8 mouse cellular contexts compared by ENCODE assay signal in the genomic region with DNA sequence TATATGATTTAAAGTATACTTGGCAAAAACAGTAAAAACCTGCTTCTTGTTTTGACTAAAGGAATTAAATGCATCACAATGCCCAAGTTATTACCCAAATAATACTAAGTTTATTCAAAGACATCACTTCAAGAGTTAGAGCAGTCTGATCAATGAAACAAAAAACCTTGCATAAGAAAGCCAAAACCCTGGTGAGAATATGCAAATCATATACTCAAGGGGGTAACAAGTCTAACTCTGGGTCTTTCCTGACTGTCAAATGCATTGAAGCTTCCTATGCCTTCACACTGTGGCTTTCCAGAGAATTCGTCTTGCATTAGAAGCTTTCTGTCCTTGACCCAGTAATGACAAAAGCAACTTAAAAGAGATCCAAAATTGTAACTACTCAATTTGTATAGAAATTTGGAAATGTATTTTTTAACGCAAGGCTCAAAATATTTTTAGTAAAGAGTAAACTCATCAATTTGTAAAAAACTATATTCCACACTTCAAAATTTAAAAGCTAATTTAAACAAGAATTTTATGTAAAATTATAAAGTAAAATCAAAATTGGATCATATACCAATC. TPM values are rescaled to one million over a fixed set of nuclear protein-coding genes. Genes with fewer than 3 reads are reported as not detected.
DNase-seq lines count a peak whose midpoint lies in the region; ATAC-seq and TF ChIP-seq lines count a peak whose summit lies in the region.

No protein-coding gene starts in this region.

- H3K4me1 ChIP-seq in heart, embryonic 15.5 days (replicated peaks): peaks cover 28% of the 10 kb centered on the region
- H3K4me1 ChIP-seq in MEL (ENCODE audit: control insufficient read depth in 1 of 2, insufficient read depth in 2 of 2, low read length in 2 of 2): peaks cover 13 to 14% of the 10 kb centered on the region in 2 experiments
- no peaks in the 10 kb centered on the region for H3K4me1 ChIP-seq in hindbrain, embryonic 11.5 days (replicated peaks; ENCODE audit: control insufficient read depth, insufficient read depth, low read length)
- peaks cover 33% of the 10 kb centered on the region for H3K4me1 ChIP-seq in midbrain, embryonic 13.5 days (replicated peaks)

- peak overlapping the region; percentile 60 for H3K9ac ChIP-seq in heart, embryonic 15.5 days
- H3K9ac ChIP-seq in MEL (ENCODE audit: control insufficient read depth, low read depth, low read length, poor library complexity, severe bottlenecking): peak overlapping the region; percentile 100
- H3K9ac ChIP-seq in hindbrain, embryonic 11.5 days (ENCODE audit: low read depth, low read length): no peak overlapping the region
- peak overlapping the region; percentile 67 for H3K9ac ChIP-seq in midbrain, embryonic 13.5 days (replicated peaks)

- no peak for TF ChIP-seq RAD21 in MEL (IDR thresholded peaks at IDR 0.05; ENCODE audit: low read depth, low read length)

- ATAC-seq in heart, embryonic 15.5 days (replicated peaks; ENCODE audit: insufficient number of reproducible peaks, insufficient read depth, low FRiP score, low read depth): no peak
- ATAC-seq in hindbrain, embryonic 11.5 days (ENCODE audit: low FRiP score): no peak
- ATAC-seq in midbrain, embryonic 13.5 days: no peak

- TF ChIP-seq EP300 in MEL (IDR thresholded peaks at IDR 0.05; ENCODE audit: low read depth in 1 of 2, low read length in 2 of 2): no peak

- H3K27me3 ChIP-seq in heart, embryonic 15.5 days: no peaks in the 10 kb centered on the region
- no peaks in the 10 kb centered on the region for H3K27me3 ChIP-seq in MEL (ENCODE audit: control insufficient read depth in 1 of 2, insufficient read depth in 2 of 2, low read length in 2 of 2)
- no peaks in the 10 kb centered on the region for H3K27me3 ChIP-seq in hindbrain, embryonic 11.5 days (ENCODE audit: control insufficient read depth, insufficient read depth, low read length)
- H3K27me3 ChIP-seq in midbrain, embryonic 13.5 days: no peaks in the 10 kb centered on the region

- no peaks in the 10 kb centered on the region for H3K9me3 ChIP-seq in heart, embryonic 15.5 days (replicated peaks)
- H3K9me3 ChIP-seq in MEL (replicated peaks; ENCODE audit: insufficient read depth, low read length): no peaks in the 10 kb centered on the region
- no peaks in the 10 kb centered on the region for H3K9me3 ChIP-seq in hindbrain, embryonic 11.5 days (ENCODE audit: control insufficient read depth, low read length)
- no peaks in the 10 kb centered on the region for H3K9me3 ChIP-seq in midbrain, embryonic 13.5 days

- peak overlapping the region; percentile 73 for H3K4me2 ChIP-seq in heart, embryonic 15.5 days
- H3K4me2 ChIP-seq in hindbrain, embryonic 11.5 days (replicated peaks; ENCODE audit: low read depth, low read length): peak overlapping the region; percentile 59
- H3K4me2 ChIP-seq in midbrain, embryonic 13.5 days (replicated peaks): peak overlapping the region; percentile 70

- no peak for TF ChIP-seq CTCF in MEL (IDR thresholded peaks at IDR 0.05 in 2 of 3, conservative IDR thresholded peaks at IDR 0.05 in 1 of 3; ENCODE audit: control insufficient read depth in 1 of 3, insufficient read depth in 1 of 3, low read depth in 2 of 3, low read length in 3 of 3, poor library complexity in 1 of 3, severe bottlenecking in 1 of 3)

- WGBS in heart, embryonic 15.5 days: 16% methylated on average over 2 of the region's 2 CpGs
- WGBS in hindbrain, embryonic 11.5 days: 29% methylated on average over 2 of the region's 2 CpGs
- 23% methylated on average over 2 of the region's 2 CpGs for WGBS in midbrain, embryonic 13.5 days

- peaks cover 10% of the 10 kb centered on the region; the same call in 1 of the 2 replicates for H3K36me3 ChIP-seq in heart, embryonic 15.5 days
- peaks cover 15 to 34% of the 10 kb centered on the region in 2 experiments for H3K36me3 ChIP-seq in MEL (ENCODE audit: control insufficient read depth in 1 of 2, insufficient read depth in 2 of 2, low read length in 2 of 2)
- H3K36me3 ChIP-seq in hindbrain, embryonic 11.5 days (ENCODE audit: control insufficient read depth, insufficient read depth, low read length): no peaks in the 10 kb centered on the region
- H3K36me3 ChIP-seq in midbrain, embryonic 13.5 days: peaks cover 4% of the 10 kb centered on the region

- peaks cover 43% of the 10 kb centered on the region for H3K79me2 ChIP-seq in MEL (ENCODE audit: control insufficient read depth, insufficient read depth, low read length, poor library complexity)

- H3K27ac ChIP-seq in heart, embryonic 15.5 days: peak overlapping the region; percentile 68
- peak overlapping the region; percentile 69 for H3K27ac ChIP-seq in MEL (ENCODE audit: control insufficient read depth, low read depth, low read length)
- no peak overlapping the region for H3K27ac ChIP-seq in hindbrain, embryonic 11.5 days (ENCODE audit: low read depth, low read length)
- H3K27ac ChIP-seq in midbrain, embryonic 13.5 days: peak overlapping the region; percentile 76

- TF ChIP-seq POLR2A in MEL (IDR thresholded peaks at IDR 0.05; ENCODE audit: control insufficient read depth in 1 of 2, insufficient read depth in 1 of 2, low read depth in 1 of 2, low read length in 2 of 2, poor library complexity in 1 of 2): no peak

- no peak for DNase-seq in heart, adult 11 months
- peak; percentile 53 for DNase-seq in MEL (ENCODE audit: low read depth, low spot score)
- DNase-seq in hindbrain, embryonic 11.5 days (ENCODE audit: low spot score): peak; percentile 44
- no peak for DNase-seq in Muller cell, postnatal 12 days (ENCODE audit: inconsistent ontology term)
- DNase-seq in right cerebral cortex, postnatal 36 days (ENCODE audit: low spot score in 2 of 2): no peak
- no peak for DNase-seq in spleen, postnatal 4 days (ENCODE audit: low spot score in 2 of 2)

- H3K4me3 ChIP-seq in heart, embryonic 15.5 days: peak overlapping the region; percentile 49
- peak overlapping the region; percentile 51 to 89 for H3K4me3 ChIP-seq in MEL (ENCODE audit: control insufficient read depth in 1 of 2, insufficient read depth in 1 of 2, low read depth in 2 of 2, low read length in 2 of 2)
- peak overlapping the region; percentile 41 for H3K4me3 ChIP-seq in hindbrain, embryonic 11.5 days (ENCODE audit: low read depth, low read length)
- H3K4me3 ChIP-seq in midbrain, embryonic 13.5 days (replicated peaks): peak overlapping the region; percentile 48

TF ChIP-seq in MEL, 35 proteins besides CTCF, POLR2A, EP300 and RAD21:
- TF ChIP-seq ZMIZ1 (IDR thresholded peaks at IDR 0.05; ENCODE audit: low read depth, low read length): no peak
- TF ChIP-seq SIN3A (IDR thresholded peaks at IDR 0.05; ENCODE audit: low read length): no peak
- no peak for TF ChIP-seq MYB (IDR thresholded peaks at IDR 0.05; ENCODE audit: low read depth, low read length)
- TF ChIP-seq RCOR1 (IDR thresholded peaks at IDR 0.05; ENCODE audit: low read depth, low read length): no peak
- no peak for TF ChIP-seq ZKSCAN1 (IDR thresholded peaks at IDR 0.05; ENCODE audit: low read depth, low read length)
- no peak for TF ChIP-seq POLR2AphosphoS2 (IDR thresholded peaks at IDR 0.05; ENCODE audit: low read length)
- no peak for TF ChIP-seq SMC3 (IDR thresholded peaks at IDR 0.05; ENCODE audit: low read depth, low read length)
- TF ChIP-seq TAL1 (IDR thresholded peaks at IDR 0.05; ENCODE audit: low read length): no peak
- no peak for TF ChIP-seq MEF2A (IDR thresholded peaks at IDR 0.05; ENCODE audit: extremely low read depth, insufficient replicate concordance, low read depth, low read length, poor library complexity, severe bottlenecking)
- no peak for TF ChIP-seq POLR2AphosphoS5 (IDR thresholded peaks at IDR 0.05; ENCODE audit: borderline replicate concordance, low read depth, low read length)
- no peak for TF ChIP-seq MAX (IDR thresholded peaks at IDR 0.05; ENCODE audit: low read length)
TF ChIP-seq in MEL: peak in this region for 0.

RNA-seq across cellular contexts. Expression of gene Chd2, which starts 2.4 kb away (rescaled TPM):
- polyA plus RNA-seq in heart, embryonic 15.5 days (2015; fragmentation: Nextera tagmentation; extraction: Ambion mirVana): 41.2 and 42.9 TPM in 2 replicates
- total RNA-seq in MEL (2012; rRNA removed): 9.9 and 16.9 TPM in 2 replicates
- 100 to 1,000 TPM in 1 of 2 experiments, 10 to 100 TPM in 1; 21.4 to 275 TPM for polyA plus RNA-seq in MEL (2012; ENCODE audit: insufficient read depth in 1 of 2, insufficient read length in 2 of 2, low read depth in 1 of 2, low replicate concordance in 2 of 2, missing spikeins in 1 of 2)
- 45.4 and 64.4 TPM in 2 replicates for polyA plus RNA-seq in hindbrain, embryonic 11.5 days (2014; fragmentation: Nextera tagmentation; extraction: Ambion mirVana)
- polyA plus RNA-seq in midbrain, embryonic 13.5 days (2015; fragmentation: Nextera tagmentation; extraction: Ambion mirVana): 48.5 and 57.4 TPM in 2 replicates

Comparison
In these comparisons a context has a peak if more than half of its experiments do, and no peak if none do; other contexts are left out.
1. DNase-seq: peak in MEL (single experiment) and hindbrain, embryonic 11.5 days (single experiment); none in heart, adult 11 months (single experiment), Muller cell, postnatal 12 days (single experiment), right cerebral cortex, postnatal 36 days (0 of 2) and spleen, postnatal 4 days (0 of 2).
2. Peak in every context shown above with its lines, with median percentiles within 50 percentile points of each other: H3K4me2 ChIP-seq and H3K4me3 ChIP-seq.